Mouse (Mus musculus): Measurements from ENCODE around the gene Abcb10. TPM values are rescaled to one million over a fixed set of nuclear protein-coding genes. Genes with fewer than 3 reads are reported as not detected.

Abcb10 gene
- polyA plus RNA-seq, 1 experiment from 2014 or later: 16.7 TPM

- Histone ChIP-seq H3K9me3 (ENCODE audit: control insufficient read depth, low read length) (no peaks in the 10 kb centered on the region), H3K9ac (ENCODE audit: low read depth, low read length) (no peak overlapping the region), H3K27me3 (replicated peaks; ENCODE audit: control insufficient read depth, insufficient read depth, low read length) (no peaks in the 10 kb centered on the region), H3K27ac (replicated peaks; ENCODE audit: low read depth, low read length) (no peak overlapping the region), H3K4me1 (ENCODE audit: control insufficient read depth, insufficient read depth, low read length) (peaks cover 3% of the 10 kb centered on the region; the same call in 1 of the 2 replicates), H3K4me2 (ENCODE audit: low read depth, low read length) (no peak overlapping the region), H3K36me3 (ENCODE audit: control insufficient read depth, insufficient read depth, low read length) (peaks cover 43% of the 10 kb centered on the region; the same call in 1 of the 2 replicates), H3K4me3 (ENCODE audit: low read depth, low read length) (no peak overlapping the region)
- ATAC-seq (ENCODE audit: low read depth) (no peak), DNase-seq (ENCODE audit: low spot score) (no peak)
- 83% methylated on average over 8 of the region's 8 CpGs for WGBS
Measured at GRCm38 (mm10) chr8:123953686-123954085, 29.2 kb downstream of the Abcb10 start.

DNA sequence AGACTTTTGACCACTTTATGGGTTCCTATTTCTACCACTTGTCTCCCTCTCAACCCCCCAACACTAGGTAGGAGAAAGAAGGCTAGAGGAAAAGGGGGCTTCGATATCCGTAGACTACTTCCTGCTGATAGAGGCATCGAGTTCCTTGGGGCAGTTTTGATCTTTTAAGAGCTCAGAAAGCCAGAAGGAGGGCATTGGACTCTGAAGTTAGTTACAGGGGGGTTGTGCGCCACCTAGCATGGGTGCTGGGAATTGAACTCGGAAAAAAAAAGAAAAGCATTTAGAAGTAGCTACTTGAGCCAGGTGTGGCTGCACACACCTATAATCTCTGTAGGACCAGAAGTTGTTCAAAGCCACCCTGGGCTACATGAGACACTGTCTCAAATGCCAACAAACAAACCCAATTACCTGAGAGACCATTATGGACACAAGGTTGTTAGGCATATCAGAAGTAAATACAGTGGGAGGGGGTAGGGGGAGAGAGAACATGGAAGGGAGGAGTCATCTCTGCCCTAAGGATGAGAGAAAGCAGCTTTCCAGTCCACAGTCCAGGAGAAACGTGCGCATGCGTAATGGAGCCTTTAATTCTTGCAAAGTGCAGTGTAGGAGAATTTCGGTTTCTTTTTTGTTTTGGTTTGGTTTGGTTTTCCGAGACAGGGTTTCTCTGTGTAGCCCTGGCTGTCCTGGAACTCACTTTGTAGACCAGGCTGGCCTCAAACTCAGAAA is 32.7 kb downstream of the Abcb10 start:
- Histone ChIP-seq H3K27ac (replicated peaks; ENCODE audit: low read depth, low read length) (peak overlapping the region; percentile 82; the same call in 1 of the 2 replicates), H3K9me3 (ENCODE audit: control insufficient read depth, low read length) (no peaks in the 10 kb centered on the region), H3K4me3 (ENCODE audit: low read depth, low read length) (peak overlapping the region; percentile 86), H3K4me1 (ENCODE audit: control insufficient read depth, insufficient read depth, low read length) (peaks cover 8% of the 10 kb centered on the region), H3K9ac (ENCODE audit: low read depth, low read length) (peak overlapping the region; percentile 81), H3K36me3 (ENCODE audit: control insufficient read depth, insufficient read depth, low read length) (peaks cover 30% of the 10 kb centered on the region; the same call in 1 of the 2 replicates), H3K4me2 (ENCODE audit: low read depth, low read length) (peak overlapping the region; percentile 94), H3K27me3 (replicated peaks; ENCODE audit: control insufficient read depth, insufficient read depth, low read length) (no peaks in the 10 kb centered on the region)
- WGBS: 31% methylated on average over 10 of the region's 10 CpGs
- ATAC-seq (ENCODE audit: low read depth) (no peak), DNase-seq (ENCODE audit: low spot score) (peak; percentile 69)

DNA sequence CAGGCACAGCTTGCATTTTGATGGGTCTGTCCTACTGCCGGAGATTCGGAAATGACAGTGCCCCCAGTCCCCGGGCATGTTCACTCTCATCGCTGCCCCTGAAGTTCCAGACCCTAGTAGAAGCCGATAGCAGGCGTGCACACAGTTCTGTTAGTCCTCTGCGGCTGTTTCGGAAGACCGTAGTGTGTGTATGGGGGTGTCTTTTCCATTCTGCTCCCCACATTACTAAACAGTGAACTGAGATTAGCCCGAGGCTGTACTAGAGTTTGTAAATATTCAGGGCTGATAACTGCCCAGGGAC is 33.3 kb downstream of the Abcb10 start:
- peaks cover 34% of the 10 kb centered on the region; the same call in 1 of the 2 replicates for H3K36me3 ChIP-seq (ENCODE audit: control insufficient read depth, insufficient read depth, low read length)
- H3K9me3 ChIP-seq (ENCODE audit: control insufficient read depth, low read length): no peaks in the 10 kb centered on the region
- peak overlapping the region; percentile 86 for H3K4me3 ChIP-seq (ENCODE audit: low read depth, low read length)
- H3K27ac ChIP-seq (replicated peaks; ENCODE audit: low read depth, low read length): peak overlapping the region; percentile 82
- H3K4me2 ChIP-seq (ENCODE audit: low read depth, low read length): peak overlapping the region; percentile 94
- ATAC-seq (ENCODE audit: low read depth) (peak; percentile 31; the same call in 1 of the 2 replicates), DNase-seq (ENCODE audit: low spot score) (no peak)
- no peaks in the 10 kb centered on the region for H3K27me3 ChIP-seq (replicated peaks; ENCODE audit: control insufficient read depth, insufficient read depth, low read length)
- H3K9ac ChIP-seq (ENCODE audit: low read depth, low read length): peak overlapping the region; percentile 81
- WGBS: 4% methylated on average over 10 of the region's 10 CpGs
- peaks cover 8% of the 10 kb centered on the region for H3K4me1 ChIP-seq (ENCODE audit: control insufficient read depth, insufficient read depth, low read length)

DNA sequence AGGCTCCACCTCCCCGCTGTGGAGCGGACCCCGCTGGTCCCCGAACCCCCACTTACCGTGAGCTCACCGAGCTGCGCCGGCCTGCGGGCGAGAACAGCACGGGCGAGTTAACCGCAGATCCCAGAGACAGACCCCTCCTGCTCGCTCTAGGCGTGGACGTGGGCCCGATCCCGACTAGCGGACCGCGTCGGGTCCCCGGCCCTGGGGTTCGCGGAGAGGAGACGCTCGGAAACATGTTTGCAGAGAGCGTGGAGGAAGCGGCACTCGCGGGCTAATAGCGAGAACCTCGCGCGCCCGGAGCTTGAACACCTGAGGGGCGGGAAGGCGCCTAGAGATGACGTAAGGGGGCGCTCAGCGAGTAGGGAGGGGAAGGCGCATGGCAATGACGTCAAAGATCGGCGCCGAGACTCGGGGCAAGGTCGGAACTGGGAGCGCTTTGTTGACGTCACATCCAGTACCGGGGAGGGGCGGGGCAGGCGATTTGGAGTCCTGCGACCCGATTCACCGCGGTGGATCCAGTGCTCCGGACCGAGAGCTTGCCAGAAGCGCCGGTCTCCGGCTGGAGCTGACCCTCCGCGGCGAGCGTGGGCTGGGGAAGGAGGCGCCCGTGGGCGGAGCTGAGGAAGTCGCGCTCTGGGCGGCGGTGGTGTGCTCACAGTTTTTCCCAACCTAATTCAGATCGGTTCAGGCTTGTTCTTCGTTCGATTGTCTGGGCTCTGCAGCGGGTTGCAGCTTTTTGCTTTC is 33.8 kb downstream of the Abcb10 start, which contains the start of gene Nup133:
Nup133 (minus strand) TSS at position 324 of the 744 bp plus-strand sequence.
- DNase-seq (ENCODE audit: low spot score): peak; percentile 98
- H3K4me1 ChIP-seq (ENCODE audit: control insufficient read depth, insufficient read depth, low read length): peaks cover 8% of the 10 kb centered on the region
- no peaks in the 10 kb centered on the region for H3K9me3 ChIP-seq (ENCODE audit: control insufficient read depth, low read length)
- peak; percentile 90 for ATAC-seq (ENCODE audit: low read depth)
- H3K27me3 ChIP-seq (replicated peaks; ENCODE audit: control insufficient read depth, insufficient read depth, low read length): no peaks in the 10 kb centered on the region
- H3K4me2 ChIP-seq (ENCODE audit: low read depth, low read length): peak within 1 kb of the TSS; percentile 94
- peak within 1 kb of the TSS; percentile 86 for H3K4me3 ChIP-seq (ENCODE audit: low read depth, low read length)
- peak within 1 kb of the TSS; percentile 81 for H3K9ac ChIP-seq (ENCODE audit: low read depth, low read length)
- H3K27ac ChIP-seq (replicated peaks; ENCODE audit: low read depth, low read length): peak within 1 kb of the TSS; percentile 82
- under 1% methylated on average over 65 of the region's 77 CpGs for WGBS
- peaks cover 33% of the 10 kb centered on the region for H3K36me3 ChIP-seq (ENCODE audit: control insufficient read depth, insufficient read depth, low read length)

- WGBS: 91% methylated on average over 7 of the region's 7 CpGs
- H3K4me2 ChIP-seq (ENCODE audit: low read depth, low read length): no peak overlapping the region
- H3K9me3 ChIP-seq (ENCODE audit: control insufficient read depth, low read length): no peaks in the 10 kb centered on the region
- DNase-seq (ENCODE audit: low spot score): no peak
- no peaks in the 10 kb centered on the region for H3K27me3 ChIP-seq (replicated peaks; ENCODE audit: control insufficient read depth, insufficient read depth, low read length)
- H3K4me1 ChIP-seq (ENCODE audit: control insufficient read depth, insufficient read depth, low read length): no peaks in the 10 kb centered on the region
- peaks cover 85% of the 10 kb centered on the region for H3K36me3 ChIP-seq (ENCODE audit: control insufficient read depth, insufficient read depth, low read length)
- no peak overlapping the region for H3K9ac ChIP-seq (ENCODE audit: low read depth, low read length)
- no peak overlapping the region for H3K4me3 ChIP-seq (ENCODE audit: low read depth, low read length)
- no peak for ATAC-seq (ENCODE audit: low read depth)
- no peak overlapping the region for H3K27ac ChIP-seq (replicated peaks; ENCODE audit: low read depth, low read length)
Measured at GRCm38 (mm10) chr8:123929026-123929425, 53.9 kb downstream of the Abcb10 start.

GRCm38 (mm10) chr8:123925671-123926070 is 57.3 kb downstream of the Abcb10 start:
- 89% methylated on average over 3 of the region's 3 CpGs for WGBS
- no peaks in the 10 kb centered on the region for H3K4me1 ChIP-seq (ENCODE audit: control insufficient read depth, insufficient read depth, low read length)
- no peaks in the 10 kb centered on the region for H3K27me3 ChIP-seq (replicated peaks; ENCODE audit: control insufficient read depth, insufficient read depth, low read length)
- DNase-seq (ENCODE audit: low spot score) (no peak), ATAC-seq (ENCODE audit: low read depth) (no peak)
- H3K4me2 ChIP-seq (ENCODE audit: low read depth, low read length): no peak overlapping the region
- no peak overlapping the region for H3K27ac ChIP-seq (replicated peaks; ENCODE audit: low read depth, low read length)
- H3K36me3 ChIP-seq (ENCODE audit: control insufficient read depth, insufficient read depth, low read length): peaks cover 91% of the 10 kb centered on the region
- no peak overlapping the region for H3K4me3 ChIP-seq (ENCODE audit: low read depth, low read length)
- no peaks in the 10 kb centered on the region for H3K9me3 ChIP-seq (ENCODE audit: control insufficient read depth, low read length)
- H3K9ac ChIP-seq (ENCODE audit: low read depth, low read length): no peak overlapping the region

DNA sequence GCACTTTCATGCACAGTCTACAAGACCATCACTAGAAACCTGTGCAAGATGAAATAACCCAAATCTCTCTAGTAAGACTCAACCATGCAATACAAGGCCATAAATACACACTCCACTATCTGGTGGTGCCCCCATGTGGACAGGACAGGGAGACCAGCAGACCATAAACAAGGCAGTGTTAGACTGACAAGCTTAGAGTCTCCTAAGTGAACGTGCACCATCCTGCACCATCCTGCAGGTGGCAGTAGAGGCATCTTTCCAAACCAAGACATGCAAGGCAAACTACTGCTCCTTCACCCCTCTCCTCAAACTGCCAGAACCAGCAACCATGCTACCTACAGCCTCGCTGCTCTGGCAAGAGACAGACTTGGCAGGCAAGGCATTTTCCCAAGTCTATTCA is 58.2 kb downstream of the Abcb10 start:
- H3K27me3 ChIP-seq (replicated peaks; ENCODE audit: control insufficient read depth, insufficient read depth, low read length): no peaks in the 10 kb centered on the region
- no peaks in the 10 kb centered on the region for H3K9me3 ChIP-seq (ENCODE audit: control insufficient read depth, low read length)
- no peaks in the 10 kb centered on the region for H3K4me1 ChIP-seq (ENCODE audit: control insufficient read depth, insufficient read depth, low read length)
- no peak overlapping the region for H3K4me3 ChIP-seq (ENCODE audit: low read depth, low read length)
- WGBS: 21% methylated on average over 2 of the region's 2 CpGs
- no peak overlapping the region for H3K9ac ChIP-seq (ENCODE audit: low read depth, low read length)
- DNase-seq (ENCODE audit: low spot score) (peak; percentile 86), ATAC-seq (ENCODE audit: low read depth) (peak; percentile 82)
- no peak overlapping the region for H3K27ac ChIP-seq (replicated peaks; ENCODE audit: low read depth, low read length)
- H3K36me3 ChIP-seq (ENCODE audit: control insufficient read depth, insufficient read depth, low read length): peaks cover 91% of the 10 kb centered on the region
- H3K4me2 ChIP-seq (ENCODE audit: low read depth, low read length): no peak overlapping the region

DNA sequence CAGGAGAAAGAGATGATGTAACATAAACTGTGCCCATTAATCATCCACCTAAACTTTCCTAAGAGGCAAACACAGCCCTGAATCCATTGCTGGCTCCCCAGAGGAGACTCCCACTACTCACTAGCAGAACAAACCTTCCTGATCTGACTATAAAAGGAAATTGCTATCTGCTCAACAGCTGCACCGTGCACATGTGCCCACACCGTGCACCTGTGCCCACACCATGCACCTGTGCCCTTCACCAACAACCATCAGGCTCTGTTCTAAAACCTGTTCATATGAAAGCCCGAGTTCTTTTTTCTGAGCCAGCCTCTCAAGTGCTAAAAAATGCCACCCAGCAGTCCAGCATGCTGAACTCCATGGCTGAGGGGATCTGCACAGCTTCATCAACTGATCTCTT is 68.3 kb downstream of the Abcb10 start:
- H3K27ac ChIP-seq (replicated peaks; ENCODE audit: low read depth, low read length): no peak overlapping the region
- DNase-seq (ENCODE audit: low spot score) (no peak), ATAC-seq (ENCODE audit: low read depth) (no peak)
- WGBS: 92% methylated on average over 3 of the region's 3 CpGs
- no peaks in the 10 kb centered on the region for H3K4me1 ChIP-seq (ENCODE audit: control insufficient read depth, insufficient read depth, low read length)
- no peak overlapping the region for H3K9ac ChIP-seq (ENCODE audit: low read depth, low read length)
- no peaks in the 10 kb centered on the region for H3K27me3 ChIP-seq (replicated peaks; ENCODE audit: control insufficient read depth, insufficient read depth, low read length)
- H3K36me3 ChIP-seq (ENCODE audit: control insufficient read depth, insufficient read depth, low read length): peaks cover 96% of the 10 kb centered on the region
- H3K9me3 ChIP-seq (ENCODE audit: control insufficient read depth, low read length): no peaks in the 10 kb centered on the region
- H3K4me2 ChIP-seq (ENCODE audit: low read depth, low read length): no peak overlapping the region
- H3K4me3 ChIP-seq (ENCODE audit: low read depth, low read length): no peak overlapping the region

Data from embryonic facial prominence, embryonic 14.5 days (tissue).